Mouse (Mus musculus): ENCODE results near the gene Cald1. TPM values are rescaled to one million over a fixed set of nuclear protein-coding genes. Genes with fewer than 3 reads are reported as not detected.

Cald1 gene
- polyA plus RNA-seq, 1 experiment from 2014 or later, result 175 TPM

GRCm38 (mm10) chr6:34684886-34685285, 86.6 kb downstream of the Cald1 start:
- H3K4me2 ChIP-seq (replicated peaks), result no peak overlapping the region
- H3K4me3 ChIP-seq, result no peak overlapping the region
- no peak overlapping the region for H3K9ac ChIP-seq
- ATAC-seq (ENCODE audit: low FRiP score), result no peak
- H3K27me3 ChIP-seq, result no peaks in the 10 kb centered on the region
- peaks cover 5% of the 10 kb centered on the region for H3K4me1 ChIP-seq
- WGBS, result 43% methylated on average over 8 of the region's 8 CpGs
- peak overlapping the region; percentile 49; the same call in 1 of the 2 replicates for H3K27ac ChIP-seq
- H3K36me3 ChIP-seq, result no peaks in the 10 kb centered on the region
- no peaks in the 10 kb centered on the region for H3K9me3 ChIP-seq (replicated peaks)

- Histone ChIP-seq H3K27ac (no peak overlapping the region), H3K36me3 (no peaks in the 10 kb centered on the region), H3K27me3 (no peaks in the 10 kb centered on the region), H3K9me3 (replicated peaks) (no peaks in the 10 kb centered on the region), H3K4me1 (peaks cover 3% of the 10 kb centered on the region; the same call in 1 of the 2 replicates), H3K9ac (no peak overlapping the region), H3K4me2 (replicated peaks) (no peak overlapping the region), H3K4me3 (no peak overlapping the region)
- WGBS, result 84% methylated on average over 2 of the region's 2 CpGs
- ATAC-seq (ENCODE audit: low FRiP score), result no peak
Measured at GRCm38 (mm10) chr6:34688971-34689370, 90.7 kb downstream of the Cald1 start.

- Histone ChIP-seq H3K4me2 (replicated peaks) (no peak overlapping the region), H3K9ac (no peak overlapping the region), H3K4me1 (no peaks in the 10 kb centered on the region), H3K27ac (no peak overlapping the region), H3K4me3 (no peak overlapping the region), H3K36me3 (no peaks in the 10 kb centered on the region), H3K27me3 (no peaks in the 10 kb centered on the region), H3K9me3 (replicated peaks) (no peaks in the 10 kb centered on the region)
- WGBS, result 69% methylated on average over 7 of the region's 7 CpGs
- ATAC-seq (ENCODE audit: low FRiP score), result no peak
Measured at GRCm38 (mm10) chr6:34691416-34691815, 93.1 kb downstream of the Cald1 start.

GRCm38 (mm10) chr6:34694096-34694495, 95.8 kb downstream of the Cald1 start:
- 90% methylated on average over 4 of the region's 4 CpGs for WGBS
- H3K4me1 ChIP-seq, result no peaks in the 10 kb centered on the region
- H3K27ac ChIP-seq, result no peak overlapping the region

GRCm38 (mm10) chr6:34703421-34704120, 105.3 kb downstream of the Cald1 start:
- H3K27me3 ChIP-seq, result no peaks in the 10 kb centered on the region
- no peak overlapping the region for H3K9ac ChIP-seq
- H3K4me3 ChIP-seq, result no peak overlapping the region
- H3K4me1 ChIP-seq, result peaks cover 4% of the 10 kb centered on the region
- H3K27ac ChIP-seq, result no peak overlapping the region
- H3K4me2 ChIP-seq (replicated peaks), result no peak overlapping the region
- no peaks in the 10 kb centered on the region for H3K36me3 ChIP-seq
- 71% methylated on average over 1 of the region's 1 CpGs for WGBS
- ATAC-seq (ENCODE audit: low FRiP score), result no peak
- no peaks in the 10 kb centered on the region for H3K9me3 ChIP-seq (replicated peaks)

More at GRCm38 (mm10) chr6:34694096-34694495, 95.8 kb downstream of the Cald1 start:
- Histone ChIP-seq H3K27me3 (no peaks in the 10 kb centered on the region), H3K4me3 (no peak overlapping the region), H3K4me2 (replicated peaks) (no peak overlapping the region), H3K9ac (no peak overlapping the region), H3K36me3 (no peaks in the 10 kb centered on the region), H3K9me3 (replicated peaks) (no peaks in the 10 kb centered on the region)
- no peak for ATAC-seq (ENCODE audit: low FRiP score)

- H3K27ac ChIP-seq, result no peak overlapping the region
- WGBS, result 44% methylated on average over 2 of the region's 2 CpGs
- H3K36me3 ChIP-seq, result no peaks in the 10 kb centered on the region
- no peak overlapping the region for H3K9ac ChIP-seq
- no peak overlapping the region for H3K4me2 ChIP-seq (replicated peaks)
- no peak overlapping the region for H3K4me3 ChIP-seq
- no peak for ATAC-seq (ENCODE audit: low FRiP score)
- H3K9me3 ChIP-seq (replicated peaks), result no peaks in the 10 kb centered on the region
- H3K4me1 ChIP-seq, result peaks cover 30% of the 10 kb centered on the region
- H3K27me3 ChIP-seq, result no peaks in the 10 kb centered on the region
Measured at GRCm38 (mm10) chr6:34707521-34707920, 109.2 kb downstream of the Cald1 start.

GRCm38 (mm10) chr6:34708650-34709265, 110.5 kb downstream of the Cald1 start:
- 15% methylated on average over 13 of the region's 13 CpGs for WGBS
- peak; percentile 76 for ATAC-seq (ENCODE audit: low FRiP score)
- H3K9ac ChIP-seq, result peak overlapping the region; percentile 74

GRCm38 (mm10) chr6:34709289-34709688, 111.0 kb downstream of the Cald1 start:
- Histone ChIP-seq H3K4me3 (peak overlapping the region; percentile 61), H3K27ac (peak overlapping the region; percentile 71), H3K9me3 (replicated peaks) (no peaks in the 10 kb centered on the region), H3K36me3 (no peaks in the 10 kb centered on the region), H3K9ac (peak overlapping the region; percentile 74), H3K4me2 (replicated peaks) (peak overlapping the region; percentile 67), H3K4me1 (peaks cover 30% of the 10 kb centered on the region), H3K27me3 (no peaks in the 10 kb centered on the region)
- WGBS, result under 1% methylated on average over 11 of the region's 11 CpGs
- peak; percentile 78 for ATAC-seq (ENCODE audit: low FRiP score)

More at GRCm38 (mm10) chr6:34708650-34709265, 110.5 kb downstream of the Cald1 start:
- no peaks in the 10 kb centered on the region for H3K27me3 ChIP-seq
- peak overlapping the region; percentile 67 for H3K4me2 ChIP-seq (replicated peaks)
- H3K9me3 ChIP-seq (replicated peaks), result no peaks in the 10 kb centered on the region
- peak overlapping the region; percentile 61 for H3K4me3 ChIP-seq
- peak overlapping the region; percentile 71 for H3K27ac ChIP-seq
- H3K36me3 ChIP-seq, result no peaks in the 10 kb centered on the region
- H3K4me1 ChIP-seq, result peaks cover 30% of the 10 kb centered on the region

- H3K27ac ChIP-seq, result peak overlapping the region; percentile 71; the same call in 1 of the 2 replicates
- H3K4me2 ChIP-seq (replicated peaks), result peak overlapping the region; percentile 67
- H3K36me3 ChIP-seq, result no peaks in the 10 kb centered on the region
- peak overlapping the region; percentile 61 for H3K4me3 ChIP-seq
- peaks cover 30% of the 10 kb centered on the region for H3K4me1 ChIP-seq
- peak overlapping the region; percentile 74 for H3K9ac ChIP-seq
- ATAC-seq (ENCODE audit: low FRiP score), result peak; percentile 32; the same call in 1 of the 2 replicates
- WGBS, result 8% methylated on average over 14 of the region's 14 CpGs
- H3K27me3 ChIP-seq, result no peaks in the 10 kb centered on the region
- no peaks in the 10 kb centered on the region for H3K9me3 ChIP-seq (replicated peaks)
Measured at GRCm38 (mm10) chr6:34709946-34710682, 111.8 kb downstream of the Cald1 start.

- Histone ChIP-seq H3K9me3 (replicated peaks) (no peaks in the 10 kb centered on the region), H3K4me2 (replicated peaks) (peak overlapping the region; percentile 67), H3K27me3 (no peaks in the 10 kb centered on the region), H3K9ac (peak overlapping the region; percentile 23), H3K4me1 (peaks cover 30% of the 10 kb centered on the region), H3K27ac (0 out of 2 replicates have a peak overlapping the region, but pooled peaks have one; percentile 23), H3K4me3 (peak overlapping the region; percentile 61), H3K36me3 (no peaks in the 10 kb centered on the region)
- ATAC-seq (ENCODE audit: low FRiP score), result no peak
- 48% methylated on average over 5 of the region's 5 CpGs for WGBS
Measured at GRCm38 (mm10) chr6:34710848-34711247, 112.5 kb downstream of the Cald1 start.

- no peaks in the 10 kb centered on the region for H3K36me3 ChIP-seq
- H3K4me1 ChIP-seq, result peaks cover 30% of the 10 kb centered on the region
- 69% methylated on average over 10 of the region's 10 CpGs for WGBS
- ATAC-seq (ENCODE audit: low FRiP score), result no peak
- H3K27ac ChIP-seq, result no peak overlapping the region
- no peaks in the 10 kb centered on the region for H3K9me3 ChIP-seq (replicated peaks)
- no peaks in the 10 kb centered on the region for H3K27me3 ChIP-seq
- no peak overlapping the region for H3K9ac ChIP-seq
- H3K4me3 ChIP-seq, result no peak overlapping the region
- H3K4me2 ChIP-seq (replicated peaks), result peak overlapping the region; percentile 67; the same call in 1 of the 2 replicates
Measured at GRCm38 (mm10) chr6:34711620-34712019, 113.3 kb downstream of the Cald1 start.

GRCm38 (mm10) chr6:34713169-34713568, 114.9 kb downstream of the Cald1 start:
- WGBS, result 82% methylated on average over 4 of the region's 4 CpGs

More at GRCm38 (mm10) chr6:34713169-34713568, 114.9 kb downstream of the Cald1 start:
- Histone ChIP-seq H3K4me3 (no peak overlapping the region), H3K27ac (no peak overlapping the region), H3K9me3 (replicated peaks) (no peaks in the 10 kb centered on the region), H3K4me2 (replicated peaks) (no peak overlapping the region), H3K9ac (no peak overlapping the region), H3K4me1 (peaks cover 39% of the 10 kb centered on the region), H3K27me3 (no peaks in the 10 kb centered on the region), H3K36me3 (no peaks in the 10 kb centered on the region)
- ATAC-seq (ENCODE audit: low FRiP score), result no peak
